Mouse (Mus musculus) thymus, adult 2 months (tissue): ENCODE measurements at regions not wholly inside any gene's neighbourhood (a gene's known extent, or its start where the extent isn't known, plus 50 kb on each side); places are given as distances from the start of the nearest gene placed in this dataset.

ENCODE experiments used
- CTCF ChIP-seq: fragments of 200-500 bp; IDR thresholded peaks from 2 replicates; pipeline ENCODE4 v1.5.1; 2012; ENCODE audit warnings: mild to moderate bottlenecking, control low read depth, low read length, moderate library complexity, borderline replicate concordance; ENCODE audit not compliant: control insufficient read depth, poor library complexity, insufficient read depth; ENCODE audit errors: extremely low read depth
- POLR2A ChIP-seq: fragments of 200-500 bp; IDR thresholded peaks from 2 replicates; pipeline ENCODE4 v1.6.1; 2012; ENCODE audit warnings: mild to moderate bottlenecking, low read length, control low read depth, moderate library complexity; ENCODE audit not compliant: control insufficient read depth, poor library complexity, insufficient read depth; ENCODE audit errors: extremely low read depth

DNA sequence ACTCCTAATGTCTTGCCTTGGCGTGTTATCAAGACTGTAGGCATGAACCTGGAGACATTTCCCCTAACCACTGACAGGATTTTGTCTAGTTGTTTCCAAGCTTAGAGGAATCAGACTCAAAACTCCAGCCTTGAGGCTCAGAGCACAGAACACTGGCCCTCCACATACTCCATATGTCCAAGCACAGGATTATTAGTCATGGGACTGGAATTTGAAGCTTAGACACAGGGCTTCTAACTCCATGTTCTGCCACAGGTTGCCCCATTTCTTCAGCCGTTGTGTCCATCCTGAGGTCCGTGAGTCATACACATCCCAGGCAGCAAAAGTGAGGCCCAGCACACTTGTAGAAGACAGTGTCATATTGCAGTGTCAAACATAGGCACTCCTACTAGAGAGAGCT is 68.9 kb downstream of the Gpr6 start:
- TF ChIP-seq CTCF: no peak
- no peak for TF ChIP-seq POLR2A
